Mouse (Mus musculus) CD4-positive, CD25-positive, alpha-beta regulatory T cell, adult 4 months (primary cell): ENCODE results near the gene 4933415F23Rik. TPM values are rescaled to one million over a fixed set of nuclear protein-coding genes. Genes with fewer than 3 reads are reported as not detected.
"Not testable (repeated sequence)": the region's sequence is repeated elsewhere in the genome, so short reads cannot be mapped to it uniquely, and the experiment has no call there.

Experiments
- ATAC-seq: one replicate; pipeline ENCODE4 v1.8.0; 2017
- polyA plus RNA-seq, 2 experiments: library from polyadenylated mRNA; unstranded; fragments of 100-300 nt; shearing (Covaris generic); gene quantifications; one replicate each; pipeline ENCODE4 v1.2.1; 2017

4933415F23Rik gene
- not detected for polyA plus RNA-seq

DNA sequence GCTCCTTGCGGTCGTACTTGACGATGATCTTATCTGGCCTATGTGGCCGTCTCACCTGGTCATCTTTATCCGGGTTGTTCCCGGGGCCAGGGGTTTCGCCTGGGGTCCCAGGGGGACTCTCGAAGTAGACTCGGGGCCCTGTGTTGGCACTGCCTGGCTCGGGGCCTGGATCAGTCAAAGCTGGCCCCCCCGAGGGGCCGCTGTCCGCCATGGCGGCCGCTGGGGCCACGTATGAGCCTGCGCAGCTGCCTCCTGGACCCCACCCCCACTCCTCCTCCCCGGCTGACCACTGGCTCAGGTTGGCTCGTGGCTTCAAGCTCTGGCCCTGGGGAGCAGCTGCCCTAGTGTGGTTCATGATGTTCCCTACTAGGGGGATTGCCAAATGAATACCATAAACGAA, at the start of gene 4933415F23Rik:
Gene 4933415F23Rik (minus strand): TSS at position 233 of the 400 bp plus-strand sequence.
- no peak for ATAC-seq

- no peak for ATAC-seq
Observed at GRCm38 (mm10) chr1:23151722-23152121, 49.7 kb upstream of the 4933415F23Rik start.

GRCm38 (mm10) chr1:23146198-23146873, 44.3 kb upstream of the 4933415F23Rik start:
- no peak for ATAC-seq

- no peak for ATAC-seq
Observed at GRCm38 (mm10) chr1:23141121-23141811, 39.2 kb upstream of the 4933415F23Rik start.

DNA sequence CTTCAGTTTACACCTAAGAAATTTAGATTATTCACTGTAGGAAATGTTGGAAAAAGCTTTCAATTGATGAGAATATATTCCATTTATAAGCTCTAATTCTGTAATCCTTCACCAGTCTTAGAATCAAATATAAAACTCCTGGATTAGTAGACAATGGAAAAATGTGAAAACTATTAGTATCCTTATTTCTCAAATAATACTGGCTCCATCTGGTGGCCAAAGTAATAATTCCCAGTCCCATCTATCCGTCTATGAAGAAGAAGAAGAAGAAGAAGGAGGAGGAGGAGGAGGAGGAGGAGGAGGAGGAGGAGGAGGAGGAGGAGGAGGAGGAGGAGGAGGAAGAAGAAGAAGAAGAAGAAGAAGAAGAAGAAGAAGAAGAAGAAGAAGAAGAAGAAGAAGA, 38.5 kb upstream of the 4933415F23Rik start:
- ATAC-seq = not testable (repeated sequence)

DNA sequence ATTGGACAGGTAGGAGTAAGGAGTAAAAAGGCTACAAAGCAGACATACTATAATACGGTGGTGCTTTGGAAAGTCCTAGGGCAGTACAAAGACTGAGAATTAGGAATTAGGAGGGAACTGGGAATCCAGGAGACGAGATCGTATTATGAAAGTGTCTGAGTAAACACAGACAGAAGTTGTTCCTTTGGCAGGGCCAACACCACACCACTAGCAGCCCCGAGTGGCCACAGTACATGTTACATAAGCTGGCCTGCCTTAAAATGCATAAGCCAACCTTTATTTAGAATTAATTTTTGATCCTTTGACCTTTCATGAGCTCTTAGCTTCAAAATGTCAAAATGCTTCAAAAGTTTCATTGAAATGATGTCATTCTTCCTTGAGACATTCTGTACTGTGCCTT, 18.8 kb upstream of the 4933415F23Rik start:
- no peak for ATAC-seq

GRCm38 (mm10) chr1:23119406-23119805, 17.4 kb upstream of the 4933415F23Rik start:
- ATAC-seq = no peak

DNA sequence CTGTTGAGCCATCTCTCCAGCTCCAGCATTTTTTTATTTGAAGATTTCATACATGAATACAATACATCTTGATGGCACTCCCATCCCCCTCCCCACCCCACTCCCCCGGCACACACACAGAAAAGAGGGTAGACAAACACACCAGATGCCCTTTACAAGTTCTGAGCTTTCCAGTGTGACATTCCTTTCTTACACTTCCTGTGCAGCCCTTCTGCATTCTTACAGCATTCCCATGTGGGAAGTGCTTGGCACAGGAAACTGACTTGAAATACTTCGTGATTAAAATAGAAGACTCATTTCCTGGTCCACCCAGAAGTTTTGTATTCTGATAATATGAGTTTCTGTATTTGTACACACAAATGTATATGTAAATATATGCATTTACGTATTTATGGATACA, 15.4 kb upstream of the 4933415F23Rik start:
- no peak for ATAC-seq

GRCm38 (mm10) chr1:23109191-23109590, 7.1 kb upstream of the 4933415F23Rik start:
- ATAC-seq = no peak

- no peak for ATAC-seq
Observed at GRCm38 (mm10) chr1:23102881-23103280, 828 bp upstream of the 4933415F23Rik start.

GRCm38 (mm10) chr1:23099791-23100190, 2.3 kb downstream of the 4933415F23Rik start:
- no peak for ATAC-seq

DNA sequence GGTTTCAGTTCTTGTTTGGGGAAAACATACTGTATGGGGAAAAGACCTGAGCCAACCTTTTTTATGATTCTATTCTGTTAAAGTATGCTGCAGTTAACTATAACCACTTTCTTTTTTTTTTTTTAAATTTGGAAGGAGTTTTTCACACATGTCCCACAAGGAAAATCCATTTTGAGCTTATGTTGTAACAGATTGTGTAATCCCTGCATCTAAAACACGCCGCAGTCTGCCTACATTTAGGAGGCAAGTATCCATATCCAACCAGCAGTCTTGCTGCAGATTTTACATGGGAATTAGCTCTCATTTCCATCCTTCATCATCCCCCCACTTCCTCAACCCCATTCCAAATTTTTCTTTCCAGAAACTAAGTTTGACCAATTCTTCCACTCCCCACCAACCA, 3.6 kb downstream of the 4933415F23Rik start:
- no peak for ATAC-seq

- no peak for ATAC-seq
Observed at GRCm38 (mm10) chr1:23097996-23098395, 4.1 kb downstream of the 4933415F23Rik start.

DNA sequence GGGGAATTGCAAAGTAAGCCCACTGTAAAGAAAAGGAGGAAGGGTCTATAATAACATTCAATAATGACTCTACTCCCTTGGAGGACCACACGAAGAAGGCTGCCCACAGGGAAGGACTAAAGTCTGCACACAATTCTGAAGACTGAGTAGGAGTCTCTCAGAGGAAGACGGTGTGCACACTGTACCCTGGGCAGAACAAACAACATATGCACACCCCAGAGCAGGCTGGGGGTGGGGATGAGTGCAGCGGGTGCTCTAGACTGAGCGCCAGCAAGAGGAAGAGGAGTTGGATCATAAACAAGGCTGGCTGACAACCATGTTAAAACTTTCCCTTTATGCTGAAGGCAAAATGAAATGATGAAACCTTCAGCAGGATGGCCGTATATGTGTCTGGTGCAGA, 34.3 kb downstream of the 4933415F23Rik start:
- no peak for ATAC-seq

GRCm38 (mm10) chr1:23064717-23065475, 37.2 kb downstream of the 4933415F23Rik start:
- no peak for ATAC-seq

GRCm38 (mm10) chr1:23063946-23064345, 38.1 kb downstream of the 4933415F23Rik start:
- no peak for ATAC-seq

DNA sequence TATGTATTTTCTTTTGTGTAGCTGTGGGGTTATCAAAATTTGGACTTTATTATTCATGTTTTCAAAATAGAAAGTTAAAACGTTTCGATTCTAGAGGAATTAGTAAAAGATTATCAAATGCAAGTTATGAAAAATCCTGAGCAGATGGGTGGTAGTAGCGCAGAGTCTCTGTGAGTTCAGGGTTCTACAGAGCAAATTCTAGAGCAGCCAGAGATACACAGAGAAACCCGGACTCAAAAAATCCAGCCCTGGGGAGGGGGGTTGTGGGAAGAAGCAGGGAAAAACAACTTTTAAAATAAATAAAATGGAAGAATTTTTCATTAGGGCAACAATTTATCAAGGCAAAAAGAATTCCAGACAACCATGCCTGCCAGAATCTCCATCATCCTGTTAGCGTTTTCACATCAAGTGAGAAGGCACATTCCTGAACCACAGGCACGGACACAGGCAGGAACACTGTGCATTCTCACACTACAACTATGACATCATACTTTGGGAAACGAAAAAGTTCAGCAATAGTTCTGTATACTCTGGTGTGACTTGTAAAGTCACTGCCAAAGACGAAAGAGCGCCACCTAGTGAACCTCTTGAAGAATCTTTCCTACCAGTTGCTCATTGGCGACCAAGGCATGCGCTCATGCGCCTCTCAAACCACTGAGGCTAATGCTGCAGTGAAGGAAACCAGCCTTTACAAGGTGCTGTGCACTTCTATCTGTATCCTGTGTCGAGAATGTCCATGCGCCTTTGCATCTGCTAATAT, 40.3 kb downstream of the 4933415F23Rik start:
- ATAC-seq = no peak

DNA sequence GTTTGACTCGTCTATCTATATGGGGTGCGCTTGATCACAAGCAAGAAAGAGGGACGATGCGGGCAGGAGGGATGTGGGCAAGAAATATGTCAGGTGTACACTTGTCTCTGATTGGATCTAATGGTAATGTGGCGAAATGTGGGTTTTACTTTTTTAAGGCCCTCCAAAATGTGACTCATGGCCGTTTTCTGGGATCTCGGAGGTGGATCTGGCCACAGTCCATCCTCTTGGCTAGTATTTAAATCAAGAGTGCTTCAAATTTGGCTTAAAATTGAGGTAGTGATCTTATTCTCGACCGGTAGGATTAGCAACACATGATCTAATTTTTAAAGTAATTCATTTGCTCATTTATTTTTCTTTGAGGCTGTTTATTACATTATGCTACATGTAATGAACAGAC, 42.0 kb downstream of the 4933415F23Rik start:
- ATAC-seq = no peak
